Mouse (Mus musculus) retina, postnatal 7 days (tissue): ENCODE measurements around the gene Fam170b.
A peak's percentile ranks its signal among the peaks of the same experiment; 100 is the strongest.

ENCODE experiments used
- DNase-seq: peaks from one replicate; pipeline ENCODE4 v3.0.0-alpha.2; 2012; ENCODE audit warnings: low read depth, low spot score

Fam170b gene

DNA sequence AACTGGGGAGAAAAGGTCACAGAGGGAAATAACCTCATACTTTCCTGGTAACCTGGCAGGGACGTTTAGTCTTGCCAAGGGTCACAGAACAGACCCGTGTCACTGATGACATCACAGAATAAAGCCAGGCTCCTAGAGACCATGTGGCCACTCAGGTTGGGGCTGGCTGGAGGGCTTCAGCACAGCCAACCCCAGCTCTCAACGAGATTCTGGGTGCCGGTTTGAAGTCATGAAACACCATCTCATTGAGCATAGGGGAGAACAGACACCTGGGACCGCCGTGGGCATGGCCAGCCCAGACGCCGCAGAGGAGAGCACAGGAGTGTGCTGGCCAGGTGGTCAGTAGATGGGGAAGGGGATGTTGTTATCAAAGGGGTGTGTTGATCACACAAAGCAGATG is at the start of gene Fam170b:
TSS of gene Fam170b (plus strand) at position 116 of the 400 bp plus-strand sequence.
- no peak for DNase-seq

DNA sequence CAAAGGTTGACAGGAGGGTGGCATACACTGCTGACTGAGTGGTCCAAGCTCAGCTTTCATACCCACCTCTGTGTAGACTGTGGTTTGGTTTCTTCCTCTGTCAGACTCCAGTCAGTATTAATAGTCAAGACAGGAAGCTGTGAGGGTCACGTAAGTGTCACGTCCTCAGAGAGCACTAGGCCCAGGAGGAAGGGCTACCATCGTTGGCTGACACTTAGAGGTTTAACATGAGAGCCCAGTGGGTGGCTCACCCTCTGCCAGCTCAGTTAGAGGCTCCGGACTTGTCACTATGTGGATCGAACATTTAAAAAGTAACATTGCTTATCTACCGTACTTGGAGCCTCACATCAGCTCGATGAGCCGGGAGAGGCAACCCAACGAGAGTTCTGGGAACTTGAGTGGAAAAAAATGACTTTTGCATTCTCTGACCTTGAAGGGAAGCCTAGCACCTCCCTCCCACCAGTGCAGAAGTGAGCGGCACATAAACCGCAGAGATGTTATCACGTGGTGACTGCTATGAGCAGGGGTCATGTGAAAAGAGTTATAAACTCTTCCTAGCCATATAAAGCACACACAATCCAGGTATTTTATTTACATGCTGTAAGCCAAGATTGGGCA is 49.5 kb upstream of the Fam170b start:
- DNase-seq = no peak

DNA sequence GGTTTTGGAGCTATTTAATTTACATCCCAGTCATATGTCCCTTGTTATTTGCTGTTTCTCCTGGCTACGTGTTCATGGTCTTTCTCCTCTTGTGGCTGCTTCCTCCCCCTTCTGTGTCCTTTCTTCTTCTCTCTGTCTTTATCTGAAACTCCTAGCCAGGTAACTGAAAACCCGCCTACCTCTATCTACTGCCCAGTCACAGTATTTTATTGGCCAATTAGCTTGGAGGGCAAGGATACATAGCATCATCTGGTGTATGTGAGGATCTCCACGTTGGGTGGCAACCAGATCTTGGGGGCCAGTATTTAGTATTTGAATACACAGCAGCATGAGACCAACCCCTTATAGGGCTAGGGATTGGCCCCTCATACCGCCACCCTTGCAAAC is 49.0 kb upstream of the Fam170b start:
- DNase-seq = no peak

DNA sequence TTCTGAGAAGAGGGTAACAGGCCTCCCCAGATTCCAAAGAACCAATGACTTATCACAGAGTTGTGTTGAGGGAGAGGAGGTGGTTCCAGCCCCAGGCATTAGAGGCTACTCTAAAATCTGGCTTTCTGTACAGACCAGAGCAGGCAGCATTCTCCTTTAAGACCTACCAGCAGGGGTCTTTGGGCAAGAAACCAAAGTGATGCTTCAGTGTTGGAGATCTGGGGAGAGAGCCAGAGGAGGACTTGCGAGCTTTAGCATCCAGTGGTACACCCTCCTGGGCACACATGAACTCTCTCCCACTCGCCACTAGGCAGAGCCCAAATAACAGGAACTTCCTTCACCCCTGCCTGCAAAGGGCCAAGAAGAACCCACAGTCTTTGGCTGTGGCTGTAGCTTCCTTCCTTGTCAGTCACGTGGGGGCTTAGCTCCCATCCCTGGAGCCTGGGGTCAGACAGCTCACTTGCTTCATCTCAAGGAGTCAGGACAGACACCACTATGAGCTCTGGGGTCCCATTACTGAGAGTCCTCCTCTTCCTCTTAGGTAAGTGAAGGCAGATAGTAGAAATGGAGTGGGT is 48.1 kb upstream of the Fam170b start, which contains the start of gene Tmem273:
TSS of gene Tmem273 (plus strand) at position 408 of the 575 bp plus-strand sequence.
- DNase-seq = no peak

DNA sequence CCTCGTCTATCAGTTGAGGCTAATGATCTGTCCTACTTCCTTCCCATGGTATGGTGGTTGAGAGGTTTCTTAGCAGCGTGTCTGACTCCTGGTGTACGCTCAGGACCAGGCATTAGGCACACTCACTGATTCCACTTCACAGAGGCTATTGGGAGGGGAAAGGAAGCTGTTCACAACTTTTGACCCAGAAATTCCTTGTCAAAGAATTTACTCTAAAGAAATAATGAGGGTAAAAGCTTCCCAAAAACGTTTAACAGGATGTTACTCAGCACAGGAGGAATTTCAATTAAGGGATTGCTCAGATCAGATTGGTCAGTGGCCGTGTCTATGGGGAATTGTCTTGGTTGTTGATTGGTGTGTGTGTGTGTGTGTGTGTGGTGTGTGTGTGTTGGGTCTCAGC is 46.1 kb upstream of the Fam170b start:
- no peak for DNase-seq

DNA sequence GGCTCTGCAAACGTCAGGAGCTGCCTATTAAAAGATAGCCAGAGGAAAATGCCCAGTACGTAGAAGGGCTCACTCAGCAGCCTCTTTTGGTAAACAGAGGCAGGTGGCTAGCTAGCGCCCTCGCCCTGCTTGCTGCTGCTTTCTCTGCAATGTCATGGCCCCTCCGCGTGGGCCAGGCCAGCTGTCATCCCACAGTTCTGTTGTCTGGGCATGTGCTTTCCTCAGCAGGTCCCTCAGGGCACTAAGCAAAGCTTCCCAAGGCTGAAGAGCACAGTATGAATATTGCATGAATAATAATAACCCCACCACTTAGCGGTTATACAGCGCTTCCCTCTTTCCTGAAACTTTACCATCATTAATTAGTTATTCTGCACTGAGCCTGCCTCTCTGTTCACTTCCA is 37.4 kb upstream of the Fam170b start:
- no peak for DNase-seq

DNA sequence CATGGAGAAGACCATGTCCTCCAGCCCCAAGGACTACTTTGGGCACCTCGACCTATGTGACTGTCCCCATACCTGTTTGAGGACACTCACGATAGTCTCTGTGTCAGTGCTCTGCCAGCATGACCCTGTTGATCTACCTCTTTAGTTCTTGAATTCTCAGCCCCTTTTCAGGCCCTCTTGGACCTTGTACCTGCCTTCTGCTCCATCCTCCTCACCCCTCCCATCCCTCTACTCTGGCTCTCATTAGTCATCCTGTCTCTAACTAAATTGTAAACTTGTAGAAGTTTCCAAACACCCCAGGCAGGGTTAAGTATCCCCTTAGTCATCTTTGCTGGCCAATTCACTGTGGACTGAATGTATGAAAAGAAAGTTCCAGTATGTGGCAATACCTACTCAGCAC is 36.0 kb upstream of the Fam170b start:
- DNase-seq = no peak

DNA sequence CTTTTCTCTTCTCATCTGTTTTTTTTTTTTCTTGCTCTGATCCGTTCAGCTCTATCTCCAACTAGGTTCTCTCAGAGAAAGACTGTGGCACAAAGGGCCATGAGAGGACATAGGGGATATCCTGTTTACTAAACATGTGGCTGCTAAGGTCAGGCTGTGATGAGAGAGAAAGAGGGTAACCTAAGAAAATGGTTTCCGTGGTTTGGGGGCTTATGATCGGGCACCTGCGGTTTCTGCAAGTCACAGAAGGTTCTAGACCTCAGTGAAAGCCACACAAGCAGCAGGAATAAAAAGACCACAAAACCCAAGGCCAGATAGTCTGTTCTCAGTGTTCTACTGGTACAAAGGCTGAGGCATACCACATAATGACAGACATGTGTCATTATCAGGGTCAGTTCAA is 35.4 kb upstream of the Fam170b start:
- no peak for DNase-seq

DNA sequence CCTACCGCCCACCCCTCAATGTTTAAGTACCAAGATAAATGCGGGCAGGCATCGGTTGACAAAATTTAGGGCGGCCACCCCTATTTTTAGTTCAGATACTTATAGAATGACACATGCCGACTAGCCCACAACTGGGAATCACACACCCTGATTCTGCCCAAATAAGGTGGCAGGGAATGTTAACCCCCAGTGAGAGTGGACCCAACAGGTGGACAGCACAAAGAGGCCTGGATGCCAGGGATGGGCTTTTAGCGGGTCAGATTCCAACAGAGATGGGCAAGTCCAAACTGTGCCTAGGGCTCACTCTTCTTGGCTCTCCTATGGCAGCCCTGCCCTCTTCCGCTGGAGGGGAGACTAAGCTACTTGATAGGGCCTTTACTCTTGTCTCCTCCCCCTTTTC is 33.7 kb upstream of the Fam170b start:
- DNase-seq = no peak

DNA sequence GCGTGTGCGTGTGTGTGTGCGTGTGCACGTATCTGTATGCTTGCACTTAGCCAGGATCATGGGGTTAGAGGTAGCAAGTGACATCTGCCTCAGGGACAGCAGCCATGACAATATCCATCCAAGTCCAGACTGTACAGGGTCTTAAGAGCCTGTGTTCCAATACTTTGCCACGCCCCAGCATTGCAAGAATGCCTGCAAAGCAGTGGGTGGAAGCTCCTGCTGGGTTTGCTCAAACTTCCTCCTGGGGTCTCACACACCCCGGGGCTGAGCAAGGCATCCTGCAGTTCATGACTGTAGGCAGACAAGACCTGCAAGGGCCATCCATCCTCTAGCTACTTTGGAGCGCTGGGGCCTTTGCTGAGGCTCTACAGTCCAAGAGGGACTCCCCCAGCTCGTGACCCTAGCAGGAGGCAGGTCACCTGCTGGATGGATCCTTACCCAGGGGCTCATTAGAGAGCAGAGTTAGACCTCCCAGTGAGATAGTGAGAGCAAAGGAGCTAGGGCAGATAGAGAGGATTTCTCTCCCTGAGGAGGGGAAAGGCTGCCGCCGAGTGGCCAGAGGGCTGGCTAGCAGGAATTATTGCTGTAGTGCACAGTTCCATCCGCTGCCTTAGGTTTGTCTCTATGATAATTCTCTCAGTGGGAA is 32.6 kb upstream of the Fam170b start:
- DNase-seq = peak; percentile 61

DNA sequence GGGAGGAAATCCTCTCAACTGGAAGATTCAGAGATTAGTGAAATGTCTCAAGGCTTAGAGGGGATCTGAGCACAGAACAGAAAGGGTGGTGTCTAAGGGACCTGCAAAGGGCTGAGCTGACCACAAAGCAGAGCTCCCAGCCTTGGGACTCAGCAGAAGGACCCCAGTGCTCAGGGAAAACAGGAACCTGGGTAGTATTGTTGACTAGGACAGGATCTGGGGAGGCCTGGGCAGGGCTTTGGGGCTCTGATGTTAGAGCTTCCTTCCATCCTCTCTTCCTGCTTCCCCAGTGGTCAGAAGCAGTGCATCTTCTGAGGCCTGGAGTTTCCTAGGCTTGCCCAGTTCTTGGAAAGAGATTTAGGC is 32.1 kb upstream of the Fam170b start:
- no peak for DNase-seq

DNA sequence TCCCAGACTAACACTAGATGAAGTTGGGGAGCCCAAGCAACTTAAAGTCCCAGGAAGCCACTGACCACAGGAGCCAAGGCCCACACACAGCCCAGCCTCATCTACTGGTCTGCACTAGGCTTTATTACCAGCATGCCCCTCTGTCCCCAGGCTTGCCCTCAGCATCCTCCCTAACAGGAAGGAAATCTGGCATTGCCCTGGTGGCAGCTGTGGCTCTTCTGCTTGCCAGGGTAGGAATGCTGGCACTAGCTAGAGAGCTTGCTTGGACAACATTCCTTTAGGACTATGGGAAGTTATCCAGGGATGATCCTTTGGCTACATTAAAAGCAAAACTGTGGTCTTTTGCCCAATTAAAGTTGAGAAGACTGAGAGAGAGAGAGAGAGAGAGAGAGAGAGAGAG is 23.7 kb upstream of the Fam170b start:
- no peak for DNase-seq

DNA sequence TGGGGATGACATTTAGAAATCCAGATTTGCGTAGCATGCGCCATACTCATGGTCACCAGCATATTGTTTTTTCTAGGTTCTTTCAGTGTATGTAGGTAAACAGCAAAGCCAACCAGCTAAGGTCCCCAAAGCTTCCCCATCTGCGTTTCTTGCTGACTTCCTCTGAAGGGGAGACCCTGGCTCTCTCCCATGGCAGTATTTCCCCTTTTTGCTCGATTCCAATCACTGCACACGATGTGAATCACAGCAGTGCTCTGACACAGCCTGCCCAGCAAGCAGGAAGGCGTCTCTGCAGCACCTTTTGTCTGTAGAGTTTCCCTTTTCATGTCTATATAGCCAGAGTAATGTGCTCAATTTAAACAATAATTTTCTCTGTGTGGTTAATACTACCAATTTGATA is 21.3 kb upstream of the Fam170b start:
- no peak for DNase-seq

DNA sequence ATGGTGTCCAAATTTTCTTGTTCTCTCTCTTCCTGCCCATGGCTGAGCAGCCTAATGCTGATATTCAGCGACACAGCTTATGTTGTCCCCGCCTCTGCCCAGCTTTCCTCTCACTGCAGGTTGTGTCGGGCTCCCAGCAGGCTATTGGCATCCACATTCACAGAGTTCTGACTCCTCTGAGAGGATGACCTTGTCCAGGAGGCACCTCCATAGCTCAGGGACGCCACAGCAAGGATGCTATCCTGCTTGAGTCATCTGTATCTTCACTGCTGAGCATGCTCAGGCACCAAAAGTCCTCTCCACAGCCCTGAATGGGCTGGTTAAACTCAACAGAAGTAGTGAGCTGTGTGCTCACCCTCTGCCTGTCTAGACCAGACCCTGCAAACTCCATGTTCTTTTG is 18.8 kb upstream of the Fam170b start:
- DNase-seq = no peak

DNA sequence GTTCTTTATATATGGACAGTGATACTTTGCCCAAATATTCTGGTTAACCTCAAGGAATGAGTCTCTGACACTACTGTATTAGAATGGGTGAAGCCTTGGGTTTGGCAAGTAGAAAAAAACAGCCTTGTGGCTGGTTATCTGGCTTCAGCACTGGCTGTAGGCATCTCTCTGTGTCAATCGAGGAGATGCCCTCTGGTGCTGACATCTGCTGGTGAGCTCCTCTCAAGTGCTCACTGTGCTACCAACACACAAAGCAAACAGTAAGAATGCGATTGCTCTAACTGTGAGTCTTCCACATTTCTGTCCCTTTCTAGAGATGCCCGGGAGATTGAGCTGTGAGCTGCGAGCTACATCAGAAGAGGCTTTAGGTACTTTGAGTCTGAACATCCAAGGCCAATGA is 17.2 kb upstream of the Fam170b start:
- no peak for DNase-seq

DNA sequence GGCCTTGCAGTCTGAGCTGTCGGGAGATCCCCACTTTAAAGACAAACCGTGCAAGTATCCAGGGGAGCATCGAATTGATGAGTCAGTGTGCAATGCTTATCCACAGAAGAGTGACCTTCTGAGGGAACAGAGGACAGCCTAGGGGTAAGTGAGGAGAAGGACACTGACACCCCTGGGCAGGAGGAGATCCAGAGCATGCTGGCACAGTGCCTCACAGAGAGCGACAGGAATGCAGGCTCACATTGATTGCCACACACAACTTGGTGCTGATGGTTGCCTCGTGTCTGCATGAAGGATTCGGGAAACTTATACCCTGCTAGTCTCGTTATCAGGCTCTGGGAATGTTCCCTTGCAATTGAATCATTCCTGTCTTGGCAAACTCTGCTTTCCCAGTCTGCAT is 16.5 kb upstream of the Fam170b start:
- DNase-seq = no peak

DNA sequence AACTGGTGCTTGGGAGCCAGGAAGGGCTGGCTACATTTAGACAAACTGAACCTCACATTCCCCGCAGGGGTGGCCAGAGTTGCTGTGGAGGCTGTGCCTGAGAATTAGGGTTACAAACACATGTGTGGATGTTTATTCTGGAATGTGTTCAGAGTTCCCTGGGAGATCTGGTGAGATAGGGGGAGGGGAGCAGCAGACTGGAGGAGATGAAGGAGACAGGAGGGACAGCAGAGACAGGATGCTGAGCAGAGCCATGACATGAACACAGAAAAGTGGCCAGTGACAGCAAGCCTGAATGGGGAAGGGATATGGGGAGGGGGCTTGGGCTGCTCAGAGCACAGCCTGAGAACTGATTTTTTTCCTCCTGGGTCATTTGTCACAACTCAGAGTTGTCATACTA is 14.5 kb upstream of the Fam170b start:
- no peak for DNase-seq

DNA sequence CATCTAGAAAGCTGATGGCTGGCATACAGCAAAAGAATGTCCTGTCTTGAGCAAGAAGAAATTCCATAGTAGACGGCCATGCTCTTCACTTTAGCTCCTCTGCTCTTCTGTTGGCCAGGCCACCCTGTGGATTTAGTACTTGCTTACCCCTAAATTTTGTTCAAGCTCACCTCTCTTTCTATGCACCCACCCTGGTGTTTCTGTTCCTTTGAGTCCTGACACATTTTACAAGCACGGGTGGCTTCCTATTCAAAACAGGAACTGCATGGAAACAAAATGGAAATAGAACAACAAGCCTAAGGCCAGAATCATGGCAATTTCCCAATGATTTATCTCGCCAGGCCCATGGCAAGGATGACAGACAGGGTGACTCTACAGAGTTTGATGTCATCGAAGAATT is 10.9 kb upstream of the Fam170b start:
- DNase-seq = no peak

DNA sequence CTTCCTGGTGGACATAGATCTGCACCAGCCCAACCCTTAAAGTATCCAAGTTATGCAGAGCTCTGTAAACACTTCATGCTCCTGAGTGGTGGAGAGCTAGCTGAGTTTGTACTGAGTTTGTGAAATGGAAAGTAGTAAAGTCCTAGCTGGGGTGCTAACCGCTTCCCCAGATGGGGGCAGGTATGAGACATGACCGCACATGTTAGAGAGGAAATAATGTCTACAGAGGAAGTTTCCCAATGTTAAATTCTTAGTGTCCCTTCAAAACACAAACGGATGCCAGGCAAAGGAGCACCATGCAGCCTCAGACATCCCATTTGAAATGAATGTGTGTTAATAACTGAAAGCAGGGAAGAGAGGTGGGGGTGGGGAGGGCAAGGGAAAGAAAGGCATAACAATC is 9.9 kb upstream of the Fam170b start:
- DNase-seq = no peak

DNA sequence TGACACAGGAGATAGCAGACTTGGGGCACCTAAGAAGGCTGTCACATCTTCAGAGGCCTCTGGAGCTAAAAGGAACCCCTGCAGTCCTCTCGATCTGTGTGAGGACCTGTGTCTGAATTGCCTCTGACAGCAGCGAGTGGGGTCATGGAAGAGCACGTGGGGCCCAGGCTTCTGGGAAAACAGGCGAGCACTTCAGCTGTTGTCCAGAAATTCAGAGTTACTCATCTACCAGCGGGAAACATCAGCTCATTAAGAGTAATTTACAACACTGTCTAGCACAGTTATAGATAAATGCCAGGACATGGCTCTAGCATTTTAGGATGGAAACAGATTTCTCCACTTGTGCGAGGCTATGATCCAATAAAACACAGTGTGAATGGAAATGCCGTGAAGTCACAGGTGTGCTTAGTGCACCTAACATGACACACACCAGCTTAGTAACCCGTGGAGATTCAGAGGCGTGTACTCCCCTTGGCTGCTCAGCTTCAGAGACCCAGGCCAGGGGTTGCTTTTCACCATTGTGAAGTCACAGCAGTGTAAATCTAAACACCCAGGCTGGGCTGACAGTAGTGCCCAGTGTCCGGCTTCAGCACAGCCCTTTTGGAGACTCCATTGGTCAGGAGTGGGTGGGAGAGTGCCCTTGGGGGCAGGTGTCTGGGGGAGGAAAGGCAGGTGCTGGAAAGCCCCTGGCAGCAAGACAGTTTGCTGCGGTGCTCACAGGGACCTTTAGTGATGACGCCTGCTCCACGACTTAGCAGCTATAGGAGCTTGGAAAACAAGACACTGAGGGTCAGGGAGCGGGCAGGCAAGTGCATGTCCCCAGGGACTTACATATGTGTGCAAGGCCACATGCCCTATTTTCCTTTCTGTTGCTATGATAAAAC is 9.3 kb upstream of the Fam170b start:
- no peak for DNase-seq

DNA sequence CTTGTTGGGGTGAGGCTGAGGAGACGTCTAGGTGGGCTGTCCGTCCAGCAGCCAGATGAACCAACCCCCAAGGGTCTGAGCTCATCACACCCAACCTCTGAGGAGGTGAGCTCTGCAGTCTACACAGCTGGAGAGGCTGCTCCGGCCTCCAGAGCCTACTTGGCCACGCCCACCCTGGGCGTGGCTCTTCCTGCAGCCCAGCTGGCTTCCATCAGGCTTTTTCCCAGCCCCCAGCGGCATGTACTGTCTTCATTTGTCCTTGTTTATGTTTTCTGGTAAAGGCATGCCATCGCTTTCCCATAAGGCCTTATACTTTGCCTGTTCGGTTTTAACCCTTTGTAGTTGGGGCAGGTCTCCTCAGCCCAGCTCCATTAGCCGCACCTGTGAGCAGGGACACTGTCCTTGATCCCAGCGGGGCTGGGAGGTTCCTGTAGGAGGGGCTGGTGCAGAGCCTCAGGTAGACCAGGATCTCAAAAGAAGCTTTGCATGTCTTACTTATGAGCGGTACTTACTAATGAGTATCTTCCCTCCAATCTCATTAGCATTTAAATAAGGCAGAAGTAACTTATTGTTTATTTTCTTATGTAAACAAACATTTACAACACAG is 8.2 kb upstream of the Fam170b start:
- no peak for DNase-seq

DNA sequence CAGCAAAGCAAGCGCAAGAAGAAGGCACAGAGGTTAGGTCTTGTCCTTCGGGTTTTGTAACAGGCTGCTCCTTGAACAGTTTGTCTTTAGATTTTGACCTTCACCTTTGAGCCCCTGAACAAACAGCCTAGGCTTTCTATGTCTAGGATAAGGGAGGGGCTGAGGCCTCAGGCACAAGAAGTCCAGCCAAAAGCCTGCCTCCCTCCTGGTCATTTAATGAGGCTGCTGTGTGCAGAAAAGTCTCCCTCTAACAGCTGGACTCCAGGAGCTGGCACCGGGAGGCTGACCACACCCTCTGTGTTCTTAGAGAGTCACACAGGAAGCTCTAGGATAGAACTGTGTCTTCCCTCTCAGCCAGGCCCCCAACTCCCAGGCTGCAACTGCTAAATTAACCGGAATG is 6.6 kb upstream of the Fam170b start:
- no peak for DNase-seq
